Mouse (Mus musculus) kidney, postnatal 14 days (tissue): Measurements from ENCODE around the gene Foxred1.

Experiments used
- DNase-seq: peaks from one replicate; pipeline ENCODE4 v3.0.0; 2022; ENCODE audit warnings: mixed read lengths

Foxred1 gene

GRCm38 (mm10) chr9:35192983-35193542 lies 17.8 kb downstream of the Foxred1 start:
- DNase-seq: no peak

GRCm38 (mm10) chr9:35188700-35189099 lies 22.2 kb downstream of the Foxred1 start:
- DNase-seq: peak; percentile 45

DNA sequence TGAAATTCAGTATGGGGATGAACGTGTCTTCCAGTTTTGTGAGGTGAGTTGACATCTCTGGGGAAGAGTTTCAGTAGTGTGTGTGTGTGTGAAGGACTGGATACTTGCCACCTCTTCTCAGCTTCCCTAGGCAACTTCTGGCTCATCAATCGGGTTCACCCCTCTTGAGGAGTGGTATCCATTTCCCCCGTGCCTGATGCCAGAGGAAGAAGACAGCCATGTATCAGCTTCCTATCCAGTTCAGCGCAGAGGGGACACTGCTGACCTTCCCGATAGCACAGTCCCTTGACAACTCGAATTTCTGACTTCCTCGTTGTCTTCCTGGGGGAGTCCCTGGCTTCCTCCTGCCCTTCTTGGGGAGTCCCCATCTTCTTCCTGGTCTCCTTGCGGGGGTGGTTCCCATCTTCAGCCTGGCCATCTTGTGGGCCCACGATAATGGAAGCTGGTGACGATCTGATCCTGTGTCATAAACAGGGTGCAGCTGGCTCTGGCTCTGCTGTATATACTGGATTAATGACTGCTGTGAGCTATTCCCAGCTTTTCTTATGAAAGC lies 23.4 kb downstream of the Foxred1 start:
- DNase-seq: no peak

GRCm38 (mm10) chr9:35186430-35186829 lies 24.4 kb downstream of the Foxred1 start:
- DNase-seq: no peak

DNA sequence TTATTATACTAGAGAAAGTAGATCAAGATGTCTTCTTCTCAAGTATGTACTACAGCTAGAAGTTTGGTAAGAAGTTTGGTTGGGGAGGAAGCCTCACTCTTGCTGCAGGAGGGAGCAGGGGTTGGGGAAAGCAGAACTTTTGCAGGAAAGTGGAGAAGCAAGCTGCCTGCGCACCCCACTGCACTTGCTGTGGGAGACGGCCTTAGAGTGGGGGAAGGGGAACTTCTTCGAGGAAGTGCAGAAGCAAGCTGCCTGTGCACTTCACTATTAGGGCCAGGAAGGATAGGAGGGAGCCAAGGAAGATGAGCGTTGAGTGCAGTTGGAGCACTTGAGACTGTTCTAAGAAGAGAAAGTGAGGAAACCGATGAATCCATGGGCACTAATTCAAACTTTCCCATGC lies 27.5 kb downstream of the Foxred1 start:
- no peak for DNase-seq

DNA sequence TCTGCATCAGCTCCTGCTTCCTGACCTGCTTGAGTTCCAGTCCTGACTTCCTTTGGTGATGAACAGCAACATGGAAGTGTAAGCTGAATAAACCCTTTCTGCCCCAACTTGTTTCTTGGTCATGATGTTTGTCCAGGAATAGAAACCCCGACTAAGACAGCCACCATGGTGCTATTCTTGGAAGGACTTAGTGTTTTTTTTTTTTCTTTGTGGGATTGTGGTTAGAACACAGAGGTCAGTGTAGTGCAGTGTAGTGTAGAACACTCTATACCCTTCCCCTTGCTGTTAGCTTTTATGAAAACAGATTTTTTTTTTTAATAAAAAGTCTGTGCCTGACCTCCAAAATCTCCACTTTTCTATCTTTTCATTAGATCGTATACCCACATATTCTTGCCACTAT lies 28.0 kb downstream of the Foxred1 start:
- no peak for DNase-seq

DNA sequence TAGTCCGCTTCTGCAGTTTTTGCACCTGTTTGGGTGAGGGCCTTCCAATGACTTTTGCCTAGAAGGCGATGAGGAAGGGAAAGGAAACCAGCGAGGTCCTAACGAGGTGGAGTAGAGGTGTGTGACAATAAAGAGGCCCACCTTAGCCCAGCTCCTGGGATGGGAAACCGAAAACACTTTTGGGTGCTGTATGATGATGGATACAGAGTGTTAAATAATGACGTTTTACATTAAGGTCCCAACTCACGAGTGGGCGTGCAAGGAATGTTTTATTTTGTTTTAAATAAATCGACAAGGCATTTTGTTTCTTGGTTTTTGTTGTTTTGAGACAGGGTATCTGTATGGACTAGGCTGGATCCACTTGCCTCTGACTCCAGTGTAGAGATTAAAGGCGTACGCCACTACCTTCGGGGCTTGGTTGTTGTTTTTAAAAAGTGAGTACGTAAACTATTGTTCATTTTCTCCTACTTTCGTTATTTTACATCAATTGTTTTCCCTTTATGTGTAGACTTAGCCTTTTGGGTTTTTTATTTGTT lies 34.7 kb downstream of the Foxred1 start:
- DNase-seq: no peak

GRCm38 (mm10) chr9:35175251-35176123 lies 35.4 kb downstream of the Foxred1 start, which contains the start of gene Dcps:
Gene Dcps, minus strand, starts transcription at chr9:35176061.
- peak; percentile 95 for DNase-seq

DNA sequence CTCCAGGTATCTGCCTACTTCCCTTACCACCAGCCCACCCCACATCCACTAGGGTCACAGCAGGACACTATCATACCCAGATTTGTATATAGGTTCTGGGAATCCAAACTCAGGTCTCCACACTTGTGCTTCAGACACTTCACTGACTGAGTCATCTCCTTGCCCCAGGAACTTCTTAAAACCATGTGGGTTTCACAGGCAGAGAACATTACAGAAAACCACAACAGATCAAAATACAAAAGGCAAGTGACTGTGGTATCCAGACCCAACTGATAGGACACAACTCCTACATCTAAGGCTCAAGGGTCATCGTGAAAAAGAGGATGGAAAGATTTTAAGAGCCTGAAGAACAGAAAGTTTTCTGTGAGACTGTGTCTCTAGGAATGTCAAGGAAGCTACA lies 37.5 kb downstream of the Foxred1 start:
- no peak for DNase-seq

DNA sequence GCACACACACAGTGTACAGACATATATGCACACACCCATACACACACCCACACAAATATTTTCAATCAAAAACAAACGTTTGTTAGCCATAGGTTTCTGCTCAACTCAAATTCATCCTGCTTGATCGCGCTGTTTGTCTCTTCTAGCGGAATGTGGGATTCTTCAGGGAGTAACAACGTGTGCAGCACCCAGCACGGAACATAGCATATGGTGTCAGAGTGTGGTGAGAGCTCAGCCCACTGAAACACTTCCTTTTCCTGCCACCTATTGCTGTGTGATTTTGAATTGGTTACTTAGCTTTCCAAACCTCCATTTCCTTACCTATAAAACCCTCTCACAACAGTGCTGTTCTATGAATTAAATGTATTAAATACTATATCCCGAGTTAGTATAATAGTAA lies 40.8 kb downstream of the Foxred1 start:
- no peak for DNase-seq

GRCm38 (mm10) chr9:35166798-35167635 lies 43.8 kb downstream of the Foxred1 start:
- peak; percentile 78 for DNase-seq

DNA sequence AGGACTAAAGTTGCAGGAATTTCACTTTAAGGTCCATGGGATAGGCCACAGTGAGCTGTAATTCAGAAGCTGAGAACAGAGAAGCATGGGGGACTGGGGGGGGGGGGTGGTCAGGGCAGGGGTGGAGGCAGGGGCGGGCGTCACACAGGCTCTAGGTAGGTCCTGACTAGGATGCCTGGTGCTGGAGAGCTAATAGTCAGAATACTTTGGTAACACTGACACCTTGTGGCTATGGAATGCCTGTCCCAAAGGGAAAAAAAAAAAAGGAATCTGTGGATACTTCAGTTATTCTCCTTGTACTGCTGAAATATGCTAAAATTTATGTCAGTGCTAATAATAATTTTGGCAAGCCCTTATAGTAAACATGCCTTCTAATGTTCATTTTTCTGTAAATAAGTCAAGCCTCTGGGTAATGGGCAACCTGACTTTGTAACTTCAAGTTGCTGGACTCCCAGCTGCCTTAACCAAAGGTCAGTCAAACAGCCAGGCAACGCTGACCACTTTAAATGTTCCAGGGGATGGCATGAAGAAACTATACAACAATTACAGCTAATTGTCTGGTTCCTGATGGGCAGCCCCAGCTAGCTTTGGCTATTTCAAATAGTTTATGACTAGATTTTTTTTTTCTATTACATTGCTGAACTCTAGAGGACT lies 44.6 kb downstream of the Foxred1 start:
- DNase-seq: peak; percentile 58

GRCm38 (mm10) chr9:35164142-35164874 lies 46.5 kb downstream of the Foxred1 start:
- no peak for DNase-seq

DNA sequence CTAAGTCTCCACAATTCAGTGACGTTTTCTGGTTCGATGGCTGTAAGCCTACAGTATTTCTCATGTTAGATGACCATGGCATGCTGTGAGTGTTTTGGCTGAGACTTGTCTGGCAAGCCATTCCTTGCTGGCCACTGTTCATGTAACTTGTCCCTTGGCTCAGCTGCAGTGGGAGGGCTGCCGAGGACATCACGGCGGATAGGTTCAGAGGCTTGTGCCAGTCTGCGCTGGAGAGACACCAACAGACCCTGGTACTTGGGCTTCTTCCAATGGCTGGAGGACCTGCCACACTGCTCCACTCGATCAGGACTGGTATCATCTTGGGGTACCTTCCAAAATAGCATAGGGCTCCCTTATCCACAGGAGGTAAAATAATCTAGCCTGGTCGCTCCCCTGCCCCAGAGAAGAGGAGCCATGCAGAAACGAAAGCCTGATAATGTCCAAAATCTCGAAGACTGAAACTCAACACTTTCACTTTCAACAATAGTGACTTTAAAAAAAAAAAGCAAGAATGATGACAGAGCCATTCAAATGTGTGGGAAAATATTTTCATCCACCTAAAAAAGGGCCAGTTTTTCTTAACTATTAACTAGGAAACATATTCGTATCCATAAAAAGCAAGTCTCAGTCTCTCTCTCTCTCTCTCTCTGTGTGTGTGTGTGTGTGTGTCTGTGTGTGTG lies 47.7 kb downstream of the Foxred1 start:
- DNase-seq: peak; percentile 26

DNA sequence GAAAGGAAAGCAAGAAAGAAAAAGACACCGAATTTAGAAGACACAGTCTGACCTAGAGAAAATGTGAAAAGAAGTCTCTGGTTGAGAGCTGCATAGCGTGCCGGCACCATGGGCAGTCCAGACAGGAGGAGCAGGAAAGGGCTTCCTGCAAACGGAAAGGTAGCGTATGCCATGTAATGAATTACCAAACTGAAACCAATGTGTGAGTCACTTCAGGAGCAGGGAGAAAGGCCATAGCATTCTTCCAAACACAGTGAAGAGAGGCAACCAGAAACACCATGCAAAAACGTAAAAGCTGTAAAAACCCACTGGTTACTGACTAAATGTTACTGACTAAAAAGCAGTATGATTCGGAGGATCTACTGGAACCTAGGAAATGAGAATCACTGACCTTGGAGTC lies 49.1 kb downstream of the Foxred1 start:
- no peak for DNase-seq

- DNase-seq: no peak
These were observed 50.2 kb downstream of the Foxred1 start for GRCm38 (mm10) chr9:35160662-35161061.

DNA sequence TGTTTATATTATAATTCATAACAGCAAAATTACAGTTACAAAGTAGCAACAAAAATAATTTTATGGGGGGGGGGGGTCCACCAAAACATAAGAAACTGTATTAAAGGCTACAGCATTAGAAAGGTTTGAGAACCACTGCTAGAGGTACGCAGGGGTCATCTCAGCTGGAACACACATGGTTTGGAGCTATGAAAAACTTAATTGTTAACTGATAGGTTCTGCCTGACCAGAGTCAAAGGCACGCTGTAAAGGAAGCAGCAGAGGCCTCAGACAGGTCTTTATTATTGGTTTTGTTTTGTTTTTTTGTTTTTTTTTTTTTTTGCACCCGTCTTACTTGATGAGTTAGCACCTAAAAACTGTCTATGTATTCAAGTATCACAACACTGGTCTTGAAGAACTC lies 52.4 kb downstream of the Foxred1 start:
- no peak for DNase-seq

- DNase-seq: no peak
These were observed 54.0 kb downstream of the Foxred1 start for GRCm38 (mm10) chr9:35156862-35157261.

GRCm38 (mm10) chr9:35156002-35156710 lies 54.7 kb downstream of the Foxred1 start:
- peak; percentile 39 for DNase-seq
